Mouse (Mus musculus) small intestine, adult 2 months (tissue): Measurements from ENCODE around the gene Dnajb7.

ENCODE experiments used
- CTCF ChIP-seq: fragments of 200-500 bp; IDR thresholded peaks from 2 replicates; pipeline ENCODE4 v1.5.1; 2012; ENCODE audit warnings: low read depth, mild to moderate bottlenecking, control low read depth, inconsistent platforms, low read length, moderate library complexity, mixed read lengths; ENCODE audit not compliant: insufficient replicate concordance, insufficient read length; ENCODE audit errors: extremely low read depth
- POLR2A ChIP-seq: fragments of 200-500 bp; IDR thresholded peaks from 2 replicates; pipeline ENCODE4 v1.6.1; 2012; ENCODE audit warnings: low read depth, mild to moderate bottlenecking, control low read depth, inconsistent platforms, low read length, moderate library complexity

GRCm38 (mm10) chr15:81362501-81362900 is 45.6 kb downstream of the Dnajb7 start:
- TF ChIP-seq CTCF, result no peak
- TF ChIP-seq POLR2A, result no peak
